Mouse (Mus musculus) limb, embryonic 12.5 days (tissue): ENCODE data around the gene Hoxc10. TPM values are rescaled to one million over a fixed set of nuclear protein-coding genes. Genes with fewer than 3 reads are reported as not detected.

Source experiments
- ATAC-seq: fragments of 200-750 bp; cut with Nextera tagmentation; 2 replicates; pipeline ENCODE4 v1.8.0; 2017; ENCODE audit warnings: low read depth, moderate TSS enrichment; ENCODE audit not compliant: insufficient number of reproducible peaks, insufficient read depth, low FRiP score, low TSS enrichment
- H3K27ac ChIP-seq: fragments of 300-500 bp; sonication (generic); 2 replicates; pipeline ENCODE4 v1.5.1; 2016; ENCODE audit warnings: mild to moderate bottlenecking, moderate library complexity
- H3K27me3 ChIP-seq: fragments of 300-500 bp; sonication (generic); 2 replicates; pipeline ENCODE4 v1.6.1; 2016; ENCODE audit warnings: mild to moderate bottlenecking, moderate library complexity
- H3K36me3 ChIP-seq: fragments of 300-500 bp; sonication (generic); 2 replicates; pipeline ENCODE4 v1.6.1; 2016; ENCODE audit warnings: mild to moderate bottlenecking, moderate library complexity
- H3K4me1 ChIP-seq: fragments of 300-500 bp; sonication (generic); replicated peaks from 2 replicates; pipeline ENCODE4 v1.6.1; 2016
- H3K4me2 ChIP-seq: fragments of 300-500 bp; sonication (generic); 2 replicates; pipeline ENCODE4 v1.6.1; 2016; ENCODE audit warnings: mild to moderate bottlenecking, moderate library complexity
- H3K4me3 ChIP-seq: fragments of 300-500 bp; sonication (generic); replicated peaks from 2 replicates; pipeline ENCODE4 v1.5.1; 2016; ENCODE audit warnings: mild to moderate bottlenecking
- H3K9ac ChIP-seq: fragments of 300-500 bp; sonication (generic); replicated peaks from 2 replicates; pipeline ENCODE4 v1.6.1; 2016; ENCODE audit warnings: mild to moderate bottlenecking, moderate library complexity
- H3K9me3 ChIP-seq: fragments of 300-500 bp; sonication (generic); 2 replicates; pipeline ENCODE4 v1.6.1; 2016; ENCODE audit warnings: mild to moderate bottlenecking, moderate library complexity
- WGBS: fragments of 180-500 bp; shearing (Covaris S2); methylation state at CpG from one replicate; pipeline ENCODE4 v1.1.7; 2016; 5-methylcytosine and 5-hydroxymethylcytosine counted together
- polyA plus RNA-seq: library from polyadenylated mRNA; unstranded; fragments of >200 nt; fragmentation: Nextera tagmentation; extraction: Ambion mirVana; gene quantifications from 2 replicates; pipeline ENCODE4 v1.2.1, GENCODE M21; 2016

Hoxc10 gene
- polyA plus RNA-seq, 1 experiment from 2014 or later: 21.2 TPM

- Histone ChIP-seq H3K36me3 (no peaks in the 10 kb centered on the region), H3K4me2 (peak overlapping the region; percentile 82), H3K4me3 (peak overlapping the region; percentile 53), H3K27me3 (peaks cover 99% of the 10 kb centered on the region), H3K9ac (0 out of 2 replicates have a peak overlapping the region, but pooled peaks have one; percentile 31), H3K4me1 (peaks cover 81% of the 10 kb centered on the region), H3K9me3 (no peaks in the 10 kb centered on the region), H3K27ac (peak overlapping the region; percentile 50)
- under 1% methylated on average over 14 of the region's 14 CpGs for WGBS
- no peak for ATAC-seq
These were observed 14.3 kb downstream of the Hoxc10 start for GRCm38 (mm10) chr15:102980912-102981311.

GRCm38 (mm10) chr15:102981379-102982288, 15.0 kb downstream of the Hoxc10 start:
- H3K36me3 ChIP-seq: no peaks in the 10 kb centered on the region
- H3K9ac ChIP-seq: peak overlapping the region; percentile 81
- peaks cover 99% of the 10 kb centered on the region for H3K27me3 ChIP-seq
- under 1% methylated on average over 88 of the region's 88 CpGs for WGBS
- H3K27ac ChIP-seq: peak overlapping the region; percentile 74
- peak overlapping the region; percentile 82 for H3K4me2 ChIP-seq
- peak overlapping the region; percentile 53 for H3K4me3 ChIP-seq
- ATAC-seq: no peak
- H3K9me3 ChIP-seq: no peaks in the 10 kb centered on the region
- H3K4me1 ChIP-seq: peaks cover 75% of the 10 kb centered on the region

- WGBS: 3% methylated on average over 12 of the region's 12 CpGs
- H3K9me3 ChIP-seq: no peaks in the 10 kb centered on the region
- H3K27me3 ChIP-seq: peaks cover 99% of the 10 kb centered on the region
- H3K27ac ChIP-seq: no peak overlapping the region
- no peaks in the 10 kb centered on the region for H3K36me3 ChIP-seq
- H3K4me3 ChIP-seq: peak overlapping the region; percentile 53
- no peak overlapping the region for H3K9ac ChIP-seq
- H3K4me1 ChIP-seq: peaks cover 56% of the 10 kb centered on the region
- no peak for ATAC-seq
- H3K4me2 ChIP-seq: peak overlapping the region; percentile 82
These were observed 17.1 kb downstream of the Hoxc10 start for GRCm38 (mm10) chr15:102983716-102984115.

DNA sequence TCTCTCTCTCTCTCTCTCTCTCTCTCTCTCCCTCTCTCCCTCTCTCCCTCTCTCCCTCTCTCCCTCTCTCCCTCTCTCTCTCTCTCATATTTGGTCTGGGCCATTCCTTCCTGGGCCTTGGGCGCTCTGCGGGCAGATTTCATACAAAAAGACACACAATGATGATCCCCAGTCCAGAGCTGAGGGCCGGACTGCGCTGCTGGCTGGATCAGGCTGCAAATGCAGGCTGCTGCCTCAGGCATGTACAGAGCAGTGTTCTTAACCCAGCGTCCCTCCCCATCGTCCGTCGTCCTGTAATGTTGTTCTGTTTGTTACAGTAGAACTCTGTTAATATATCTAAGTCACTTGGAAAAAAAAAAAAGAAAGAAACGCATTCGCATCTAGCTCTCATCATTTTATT, 17.9 kb downstream of the Hoxc10 start:
- Histone ChIP-seq H3K4me2 (peak overlapping the region; percentile 11), H3K27me3 (peaks cover 99% of the 10 kb centered on the region), H3K36me3 (no peaks in the 10 kb centered on the region), H3K4me3 (no peak overlapping the region), H3K4me1 (peaks cover 48% of the 10 kb centered on the region), H3K9ac (no peak overlapping the region), H3K27ac (no peak overlapping the region), H3K9me3 (no peaks in the 10 kb centered on the region)
- no peak for ATAC-seq
- 5% methylated on average over 10 of the region's 10 CpGs for WGBS

GRCm38 (mm10) chr15:102984925-102985324, 18.3 kb downstream of the Hoxc10 start:
- H3K4me1 ChIP-seq: peaks cover 45% of the 10 kb centered on the region
- no peaks in the 10 kb centered on the region for H3K9me3 ChIP-seq
- 10% methylated on average over 3 of the region's 3 CpGs for WGBS
- H3K27me3 ChIP-seq: peaks cover 99% of the 10 kb centered on the region
- H3K4me3 ChIP-seq: no peak overlapping the region
- ATAC-seq: no peak
- H3K9ac ChIP-seq: no peak overlapping the region
- H3K27ac ChIP-seq: no peak overlapping the region
- no peak overlapping the region; the same call in 1 of the 2 replicates for H3K4me2 ChIP-seq
- H3K36me3 ChIP-seq: no peaks in the 10 kb centered on the region

DNA sequence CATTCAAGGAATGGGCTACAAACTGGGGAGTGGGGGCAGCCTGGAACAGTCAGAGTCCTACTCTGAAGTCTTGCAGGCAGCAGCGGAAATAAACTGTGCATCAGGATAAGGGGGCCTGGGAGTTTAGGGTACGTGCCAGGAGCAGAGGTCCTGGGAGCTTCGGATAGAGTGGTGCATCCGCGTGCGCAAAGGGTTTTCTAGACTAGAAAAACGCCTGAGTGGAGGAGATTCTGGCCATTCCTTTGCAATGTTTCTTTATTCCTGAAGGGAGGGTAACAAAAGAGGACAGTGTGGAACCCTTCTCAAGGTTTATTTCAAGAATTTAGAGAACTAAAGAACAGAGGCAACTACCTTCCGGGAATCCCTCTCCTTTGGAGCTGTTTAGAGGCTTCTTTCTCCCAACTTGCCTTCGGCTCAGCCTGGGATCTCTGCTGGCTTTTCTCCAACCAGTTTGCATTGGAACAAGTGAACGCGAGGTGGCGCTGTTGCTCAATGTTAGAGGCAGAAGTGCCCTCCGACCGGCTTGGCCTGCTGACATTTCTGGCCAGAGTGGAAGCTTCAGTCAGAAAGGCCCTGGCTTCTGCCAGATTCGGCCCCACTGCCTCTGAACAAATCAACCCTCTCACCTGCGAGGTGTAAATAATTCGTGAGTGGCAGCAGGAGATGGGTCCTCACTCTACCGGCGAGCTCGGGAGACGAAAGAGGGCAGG, 20.7 kb downstream of the Hoxc10 start:
- peaks cover 99% of the 10 kb centered on the region for H3K27me3 ChIP-seq
- no peak overlapping the region for H3K27ac ChIP-seq
- H3K4me1 ChIP-seq: peaks cover 37% of the 10 kb centered on the region
- no peak overlapping the region for H3K4me3 ChIP-seq
- H3K4me2 ChIP-seq: no peak overlapping the region
- H3K9me3 ChIP-seq: no peaks in the 10 kb centered on the region
- H3K36me3 ChIP-seq: no peaks in the 10 kb centered on the region
- 3% methylated on average over 21 of the region's 21 CpGs for WGBS
- no peak for ATAC-seq
- H3K9ac ChIP-seq: no peak overlapping the region

GRCm38 (mm10) chr15:102988078-102988477, 21.5 kb downstream of the Hoxc10 start:
- Histone ChIP-seq H3K27me3 (peaks cover 100% of the 10 kb centered on the region), H3K9me3 (no peaks in the 10 kb centered on the region), H3K27ac (no peak overlapping the region), H3K36me3 (no peaks in the 10 kb centered on the region), H3K9ac (no peak overlapping the region), H3K4me1 (peaks cover 33% of the 10 kb centered on the region), H3K4me2 (no peak overlapping the region), H3K4me3 (no peak overlapping the region)
- 23% methylated on average over 5 of the region's 5 CpGs for WGBS
- no peak for ATAC-seq

DNA sequence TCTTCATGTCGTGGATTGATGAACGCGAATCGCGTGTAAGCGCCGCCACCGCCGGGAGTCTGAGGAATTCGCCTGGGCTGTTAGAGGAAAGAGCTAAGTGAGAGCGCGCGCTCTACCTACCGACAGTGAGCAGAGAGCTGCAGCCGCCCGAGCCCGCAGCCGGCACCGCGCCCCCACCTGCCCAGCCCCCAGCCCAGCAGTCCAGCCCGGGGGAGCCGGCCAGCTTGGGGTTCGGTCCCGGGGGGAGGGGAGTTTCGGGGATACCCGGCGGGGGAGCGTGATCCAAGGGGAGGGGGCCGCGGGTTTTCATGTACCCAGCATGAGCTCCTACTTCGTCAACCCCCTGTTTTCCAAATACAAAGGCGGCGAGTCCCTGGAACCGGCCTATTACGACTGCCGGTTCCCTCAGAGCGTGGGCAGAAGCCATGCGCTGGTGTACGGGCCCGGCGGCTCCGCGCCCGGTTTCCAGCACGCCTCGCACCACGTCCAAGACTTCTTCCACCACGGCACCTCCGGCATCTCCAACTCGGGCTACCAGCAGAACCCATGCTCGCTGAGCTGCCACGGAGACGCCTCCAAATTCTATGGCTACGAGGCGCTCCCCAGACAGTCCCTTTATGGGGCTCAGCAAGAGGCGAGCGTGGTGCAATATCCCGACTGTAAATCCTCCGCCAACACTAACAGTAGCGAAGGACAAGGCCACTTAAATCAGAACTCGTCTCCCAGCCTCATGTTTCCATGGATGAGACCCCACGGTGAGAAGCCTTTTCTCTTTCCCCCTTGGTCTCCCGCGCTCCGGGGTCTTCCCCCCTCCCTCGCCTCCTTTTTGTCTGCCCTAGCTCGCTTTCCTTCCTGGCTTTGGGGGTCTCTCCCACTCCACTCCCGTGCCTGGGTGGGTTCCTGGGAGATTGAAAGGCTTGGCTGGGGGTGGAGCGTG, 24.1 kb downstream of the Hoxc10 start, which contains the start of gene Hoxc8:
Gene Hoxc8, plus strand, starts transcription at position 147 of the 937 bp plus-strand sequence.
- peak within 1 kb of the TSS; percentile 63 for H3K4me2 ChIP-seq

DNA sequence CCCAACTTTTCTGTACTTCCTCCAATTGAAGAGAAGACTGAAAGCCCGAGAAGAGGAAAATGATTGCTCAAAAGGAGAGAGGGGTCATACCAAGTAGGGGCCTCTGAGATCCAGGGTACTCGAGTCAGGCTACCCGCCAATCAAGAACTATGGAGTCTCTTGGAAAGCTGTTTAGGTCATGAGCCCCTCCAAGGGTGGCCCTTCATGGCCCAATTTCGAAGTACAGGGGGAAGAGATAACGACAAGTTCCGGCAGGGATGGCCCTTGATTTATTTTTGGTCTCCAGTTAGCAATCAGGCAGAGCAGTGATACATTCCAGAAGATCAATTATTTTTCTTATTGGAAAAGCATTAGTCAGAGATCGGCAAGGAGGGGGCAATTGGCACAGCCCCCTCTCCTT, 25.2 kb downstream of the Hoxc10 start:
- Histone ChIP-seq H3K4me1 (peaks cover 22% of the 10 kb centered on the region), H3K4me2 (peak overlapping the region; percentile 30; the same call in 1 of the 2 replicates), H3K9ac (no peak overlapping the region), H3K27ac (no peak overlapping the region), H3K27me3 (peaks cover 96% of the 10 kb centered on the region), H3K9me3 (no peaks in the 10 kb centered on the region), H3K36me3 (no peaks in the 10 kb centered on the region), H3K4me3 (no peak overlapping the region)
- WGBS: 5% methylated on average over 7 of the region's 7 CpGs
- no peak for ATAC-seq

More for the DNA sequence above, 24.1 kb downstream of the Hoxc10 start, which contains the start of gene Hoxc8:
- Histone ChIP-seq H3K27ac (no peak within 1 kb of the TSS), H3K27me3 (peaks cover 96% of the 10 kb centered on the region), H3K4me3 (peak within 1 kb of the TSS; percentile 34), H3K9me3 (no peaks in the 10 kb centered on the region), H3K9ac (peak within 1 kb of the TSS; percentile 51), H3K36me3 (no peaks in the 10 kb centered on the region), H3K4me1 (peaks cover 16% of the 10 kb centered on the region)
- WGBS: 2% methylated on average over 69 of the region's 69 CpGs
- ATAC-seq: no peak

- Histone ChIP-seq H3K27me3 (peaks cover 95% of the 10 kb centered on the region), H3K4me1 (peaks cover 24% of the 10 kb centered on the region), H3K9me3 (no peaks in the 10 kb centered on the region), H3K4me2 (peak overlapping the region; percentile 30; the same call in 1 of the 2 replicates), H3K36me3 (no peaks in the 10 kb centered on the region), H3K4me3 (no peak overlapping the region), H3K27ac (no peak overlapping the region), H3K9ac (no peak overlapping the region)
- 5% methylated on average over 11 of the region's 11 CpGs for WGBS
- ATAC-seq: no peak
These were observed 25.6 kb downstream of the Hoxc10 start for GRCm38 (mm10) chr15:102992206-102992605.
